Mouse (Mus musculus) A20 (cell line): ENCODE measurements around the gene Apbb2.

Experiments used
- DNase-seq: peaks from one replicate; pipeline ENCODE4 v3.0.0-alpha.2; 2011; ENCODE audit warnings: low read depth, low spot score

Apbb2 gene

GRCm38 (mm10) chr5:66618597-66618996, at the start of gene Apbb2:
Gene Apbb2, minus strand, starts transcription at chr5:66618784.
- no peak for DNase-seq

GRCm38 (mm10) chr5:66654220-66654619, 35.6 kb upstream of the Apbb2 start:
- no peak for DNase-seq

GRCm38 (mm10) chr5:66647504-66647903, 28.9 kb upstream of the Apbb2 start:
- DNase-seq = no peak

GRCm38 (mm10) chr5:66643260-66643659, 24.7 kb upstream of the Apbb2 start:
- no peak for DNase-seq

- DNase-seq = no peak
Measured at GRCm38 (mm10) chr5:66642156-66642555, 23.6 kb upstream of the Apbb2 start.

GRCm38 (mm10) chr5:66635459-66636079, 17.0 kb upstream of the Apbb2 start:
- DNase-seq = no peak

- no peak for DNase-seq
Measured at GRCm38 (mm10) chr5:66627805-66628204, 9.2 kb upstream of the Apbb2 start.

GRCm38 (mm10) chr5:66620191-66620625, 1.6 kb upstream of the Apbb2 start:
- no peak for DNase-seq

GRCm38 (mm10) chr5:66619675-66620074, 1.1 kb upstream of the Apbb2 start:
- DNase-seq = no peak

- no peak for DNase-seq
Measured at GRCm38 (mm10) chr5:66619195-66619594, 611 bp upstream of the Apbb2 start.

- no peak for DNase-seq
Measured at GRCm38 (mm10) chr5:66617921-66618460, 593 bp downstream of the Apbb2 start.

GRCm38 (mm10) chr5:66614940-66615339, 3.6 kb downstream of the Apbb2 start:
- DNase-seq = no peak

- DNase-seq = no peak
Measured at GRCm38 (mm10) chr5:66613725-66614124, 4.9 kb downstream of the Apbb2 start.

GRCm38 (mm10) chr5:66612964-66613363, 5.6 kb downstream of the Apbb2 start:
- no peak for DNase-seq

- no peak for DNase-seq
Measured at GRCm38 (mm10) chr5:66611851-66612250, 6.7 kb downstream of the Apbb2 start.

- DNase-seq = no peak
Measured at GRCm38 (mm10) chr5:66611361-66611760, 7.2 kb downstream of the Apbb2 start.

GRCm38 (mm10) chr5:66610270-66610669, 8.3 kb downstream of the Apbb2 start:
- DNase-seq = no peak

GRCm38 (mm10) chr5:66609306-66609705, 9.3 kb downstream of the Apbb2 start:
- DNase-seq = no peak

- no peak for DNase-seq
Measured at GRCm38 (mm10) chr5:66607801-66608200, 10.8 kb downstream of the Apbb2 start.

GRCm38 (mm10) chr5:66607201-66607600, 11.4 kb downstream of the Apbb2 start:
- DNase-seq = no peak

- no peak for DNase-seq
Measured at GRCm38 (mm10) chr5:66605636-66606035, 12.9 kb downstream of the Apbb2 start.

GRCm38 (mm10) chr5:66604423-66604822, 14.2 kb downstream of the Apbb2 start:
- no peak for DNase-seq

- no peak for DNase-seq
Measured at GRCm38 (mm10) chr5:66603746-66604145, 14.8 kb downstream of the Apbb2 start.

- DNase-seq = no peak
Measured at GRCm38 (mm10) chr5:66603223-66603622, 15.4 kb downstream of the Apbb2 start.
